26 mouse cellular contexts compared by ENCODE assay signal in the genomic region with DNA sequence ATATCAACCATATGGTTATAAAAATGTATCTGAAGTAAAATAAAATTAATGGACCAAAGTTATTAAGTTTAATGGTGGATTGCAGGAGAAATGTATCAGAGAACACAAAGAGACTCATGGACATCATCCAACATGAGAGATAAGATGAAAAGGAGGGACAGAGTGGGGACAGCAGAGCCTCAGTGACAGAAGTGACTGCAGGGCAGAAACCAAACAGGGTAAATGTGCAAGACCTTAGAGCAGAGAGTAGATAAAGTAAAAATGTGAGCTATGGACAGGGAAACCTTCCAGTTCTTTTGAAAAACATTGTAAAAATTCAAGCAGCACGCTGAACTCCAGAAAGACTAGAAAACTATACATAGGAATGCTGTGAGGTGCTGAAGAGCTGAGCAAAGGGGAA.
"Had no signal": no experiment of that assay in that cellular context is flagged by ENCODE, and none has a peak within 500 bp of the region (broad histone marks: within the 10 kb centered on the region; RNA-seq: fewer than 3 reads in every experiment).

No protein-coding gene starts in this region.

- H3K36me3 ChIP-seq: heart, embryonic 10.5 days; heart, embryonic 12.5 days; hindbrain, embryonic 12.5 days; intestine, embryonic 15.5 days; limb, embryonic 15.5 days had no signal

- H3K4me2 ChIP-seq: heart, embryonic 12.5 days; hindbrain, embryonic 12.5 days; hindbrain, embryonic 14.5 days; intestine, embryonic 15.5 days; limb, embryonic 13.5 days; limb, embryonic 15.5 days; liver, embryonic 11.5 days had no signal

- H3K4me1 ChIP-seq: intestine, embryonic 15.5 days had no signal

- ATAC-seq: hindbrain, embryonic 16.5 days; inflammation-experienced regulatory T-cells, adult 6 months; intestine, embryonic 15.5 days; intestine, postnatal 0 days had no signal

- H3K9ac ChIP-seq: heart, embryonic 12.5 days; hindbrain, embryonic 12.5 days; hindbrain, embryonic 14.5 days; intestine, embryonic 15.5 days; limb, embryonic 13.5 days; limb, embryonic 15.5 days; liver, embryonic 14.5 days had no signal

- H3K9me3 ChIP-seq: heart, embryonic 10.5 days; heart, embryonic 12.5 days; intestine, embryonic 15.5 days; limb, embryonic 15.5 days had no signal

- DNase-seq: gastrocnemius, adult 2 months; gastrocnemius, postnatal 10 days; gastrocnemius, postnatal 25 days; heart, postnatal 10 days; heart, postnatal 4 days; kidney, adult 18-20 months; kidney, adult 8-10 months; kidney, postnatal 10 days; kidney, postnatal 25 days; kidney, postnatal 4 days; layer of hippocampus, adult 9-11 months; layer of hippocampus, postnatal 36 days; left cerebral cortex, postnatal 4 days had no signal

- H3K27me3 ChIP-seq: heart, embryonic 12.5 days; hindbrain, embryonic 12.5 days; intestine, embryonic 15.5 days; limb, embryonic 13.5 days; limb, embryonic 15.5 days had no signal

- H3K4me3 ChIP-seq: gastrocnemius, adult 2 months; heart, embryonic 10.5 days; heart, embryonic 12.5 days; hindbrain, embryonic 10.5 days; hindbrain, embryonic 12.5 days; intestine, embryonic 15.5 days; limb, embryonic 13.5 days; limb, embryonic 15.5 days had no signal

- H3K27ac ChIP-seq: gastrocnemius, adult 2 months; heart, embryonic 10.5 days; hindbrain, embryonic 10.5 days; hindbrain, embryonic 12.5 days; hindbrain, embryonic 14.5 days; intestine, embryonic 15.5 days; limb, embryonic 13.5 days; limb, embryonic 15.5 days; liver, embryonic 14.5 days had no signal
